Mouse (Mus musculus) spleen, adult 2 months (tissue): ENCODE data around the gene Trp53i11. TPM values are rescaled to one million over a fixed set of nuclear protein-coding genes. Genes with fewer than 3 reads are reported as not detected.

Source experiments
- DNase-seq, 2 experiments: peaks; one replicate each; pipeline versions ENCODE4 v3.0.0 to v3.0.0-alpha.2; 2012 to 2021; ENCODE audit warnings: low spot score in 2 of 2, low read depth in 1 of 2
- H3K27ac ChIP-seq: fragments of 200-500 bp; 2 replicates; pipeline ENCODE4 v1.5.1; 2012; ENCODE audit warnings: low read length, inconsistent platforms; ENCODE audit not compliant: insufficient read depth
- H3K27me3 ChIP-seq: fragments of 200-500 bp; 2 replicates; pipeline ENCODE4 v1.6.1; 2012; ENCODE audit warnings: mild to moderate bottlenecking, moderate library complexity, low read length, inconsistent platforms; ENCODE audit not compliant: control insufficient read depth, insufficient read depth
- H3K36me3 ChIP-seq: fragments of 200-500 bp; 2 replicates; pipeline ENCODE4 v1.6.1; 2012; ENCODE audit warnings: mild to moderate bottlenecking, low read length, inconsistent platforms; ENCODE audit not compliant: control insufficient read depth, insufficient read depth
- H3K4me1 ChIP-seq: fragments of 200-500 bp; 2 replicates; pipeline ENCODE4 v1.6.1; 2011; ENCODE audit warnings: inconsistent platforms; ENCODE audit not compliant: control insufficient read depth, insufficient read depth, insufficient read length
- H3K4me3 ChIP-seq: fragments of 200-500 bp; 2 replicates; pipeline ENCODE4 v1.5.1; 2011; ENCODE audit warnings: mild to moderate bottlenecking, inconsistent platforms; ENCODE audit not compliant: insufficient read depth, insufficient read length; ENCODE audit errors: extremely low read depth
- CTCF ChIP-seq: fragments of 200-500 bp; IDR thresholded peaks from 2 replicates; pipeline ENCODE4 v1.5.1; 2011; ENCODE audit warnings: mild to moderate bottlenecking, inconsistent platforms; ENCODE audit not compliant: insufficient read depth, insufficient read length, insufficient replicate concordance; ENCODE audit errors: extremely low read depth
- POLR2A ChIP-seq: fragments of 200-500 bp; IDR thresholded peaks from 2 replicates; pipeline ENCODE4 v1.6.1; 2011; ENCODE audit warnings: low read depth, low read length, inconsistent platforms
- WGBS: fragments of 180-500 bp; shearing (Covaris S2); methylation state at CpG from one replicate; pipeline ENCODE4 v1.1.7; 2018; 5-methylcytosine and 5-hydroxymethylcytosine counted together
- polyA plus RNA-seq: library from polyadenylated mRNA; depleted of rRNA; stranded (reverse); fragments of >200 nt; gene quantifications from 2 replicates; pipeline ENCODE4 v1.2.3, GENCODE M21; 2012

Gene Trp53i11
- polyA plus RNA-seq, 1 experiment, result 149 TPM

DNA sequence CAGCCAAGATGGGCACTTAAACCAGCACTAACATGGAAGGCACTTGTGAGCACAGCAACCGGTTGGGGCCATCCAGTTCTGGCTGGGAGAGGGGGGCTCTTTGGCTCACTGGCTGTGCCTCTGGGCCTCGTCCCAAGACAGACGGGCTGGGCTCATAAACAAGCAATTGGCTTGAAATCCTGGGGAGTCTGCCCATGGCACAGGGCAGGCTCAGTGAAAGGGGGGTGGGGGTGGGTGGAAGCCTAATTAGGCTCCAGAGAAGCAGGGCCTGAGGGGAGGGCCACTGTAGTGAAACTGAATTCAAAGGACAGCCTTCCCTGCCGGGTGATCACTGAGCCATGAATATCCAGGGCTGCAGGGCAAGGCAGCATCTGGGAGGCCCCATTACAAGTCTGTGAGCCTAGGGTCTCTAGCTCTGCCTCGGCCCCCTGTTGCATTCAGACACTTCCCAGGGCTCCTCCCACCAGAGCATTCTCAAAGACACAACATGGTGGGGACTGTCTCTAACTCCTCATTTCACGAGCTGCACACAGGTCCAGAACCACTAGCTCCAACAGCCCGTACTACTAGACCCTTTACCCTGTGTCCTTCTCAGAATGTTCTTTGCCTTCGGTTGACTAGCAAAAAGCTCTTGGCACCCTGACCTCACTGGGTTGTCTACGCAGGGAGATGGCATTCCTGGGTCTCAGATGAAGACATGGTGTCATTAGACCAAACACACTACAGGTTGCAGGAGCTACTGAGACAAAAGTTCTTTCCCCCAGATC is 40.5 kb downstream of the Trp53i11 start:
- no peaks in the 10 kb centered on the region for H3K27me3 ChIP-seq
- TF ChIP-seq CTCF (no peak), POLR2A (no peak)
- H3K4me1 ChIP-seq, result no peaks in the 10 kb centered on the region; the same call in 1 of the 2 replicates
- no peak overlapping the region for H3K27ac ChIP-seq
- 87% methylated on average over 9 of the region's 9 CpGs for WGBS
- H3K36me3 ChIP-seq, result no peaks in the 10 kb centered on the region
- no peak overlapping the region for H3K4me3 ChIP-seq
- no peak for DNase-seq

DNA sequence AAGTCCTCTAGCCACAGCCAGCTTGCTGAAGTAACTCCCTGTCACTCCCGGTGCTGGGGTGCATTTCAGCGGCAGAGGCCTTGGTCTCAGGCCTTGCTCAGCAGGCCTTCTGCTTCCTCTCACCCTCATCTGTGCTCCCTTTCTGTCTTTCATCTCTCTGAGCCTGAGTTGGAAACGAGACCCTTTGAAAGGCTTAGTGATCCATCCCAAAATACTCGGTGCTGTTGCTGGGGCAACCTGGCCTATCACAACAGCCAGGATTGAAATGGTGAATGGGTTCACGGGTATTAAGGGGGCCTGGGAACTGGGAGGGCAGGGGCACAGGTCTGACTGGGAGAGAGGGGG is 41.1 kb downstream of the Trp53i11 start:
- no peak for TF ChIP-seq CTCF
- no peak for TF ChIP-seq POLR2A
- no peak overlapping the region for H3K27ac ChIP-seq
- no peaks in the 10 kb centered on the region for H3K27me3 ChIP-seq
- H3K4me1 ChIP-seq, result no peaks in the 10 kb centered on the region
- DNase-seq, result no peak
- H3K36me3 ChIP-seq, result no peaks in the 10 kb centered on the region
- H3K4me3 ChIP-seq, result no peak overlapping the region
- WGBS, result 82% methylated on average over 5 of the region's 5 CpGs

DNA sequence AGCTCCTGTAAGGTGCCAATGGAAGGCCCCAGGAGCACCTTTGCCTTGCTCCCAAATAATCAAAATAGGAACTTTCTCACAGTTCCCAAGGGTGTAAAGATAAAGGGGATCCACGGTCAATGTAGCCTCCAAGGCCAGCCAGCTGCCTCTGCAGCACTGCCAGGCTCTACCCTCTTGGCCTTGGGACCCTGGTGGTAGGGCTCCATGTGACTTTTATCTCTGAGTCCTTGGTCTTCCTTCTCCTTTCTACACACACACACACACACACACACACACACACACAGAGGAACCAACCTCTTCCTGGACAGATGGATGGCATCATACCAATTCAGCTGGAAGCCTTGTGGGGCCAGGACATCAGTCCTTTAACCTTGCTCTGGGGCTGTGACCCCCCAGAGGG is 44.8 kb downstream of the Trp53i11 start:
- Histone ChIP-seq H3K4me3 (no peak overlapping the region), H3K36me3 (no peaks in the 10 kb centered on the region), H3K27me3 (no peaks in the 10 kb centered on the region), H3K4me1 (no peaks in the 10 kb centered on the region), H3K27ac (no peak overlapping the region)
- DNase-seq, result no peak
- TF ChIP-seq POLR2A (no peak), CTCF (no peak)
- 41% methylated on average over 1 of the region's 1 CpGs for WGBS

DNA sequence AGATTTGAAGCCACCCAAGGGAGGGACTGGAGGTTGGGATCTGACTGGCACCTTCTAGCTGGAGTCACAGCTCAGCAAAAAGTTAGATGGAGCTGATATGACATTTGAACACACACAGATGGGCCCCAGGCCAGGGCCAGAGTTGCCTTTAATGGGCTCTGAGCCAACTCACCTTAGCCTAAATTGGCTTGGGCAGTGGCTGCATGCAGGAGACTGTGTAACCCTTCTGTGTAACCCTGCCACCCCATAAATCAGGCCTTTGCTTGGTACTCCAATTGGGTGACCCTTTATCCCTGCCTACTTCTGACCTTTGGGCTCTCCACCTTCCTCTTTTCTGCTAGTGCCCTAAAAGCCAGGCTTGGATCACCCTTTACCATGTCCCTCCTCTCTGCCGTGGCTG is 49.7 kb downstream of the Trp53i11 start:
- Histone ChIP-seq H3K36me3 (no peaks in the 10 kb centered on the region), H3K4me1 (no peaks in the 10 kb centered on the region), H3K27me3 (no peaks in the 10 kb centered on the region), H3K27ac (no peak overlapping the region), H3K4me3 (no peak overlapping the region)
- DNase-seq, result no peak
- 59% methylated on average over 1 of the region's 1 CpGs for WGBS
- TF ChIP-seq CTCF, result no peak
- TF ChIP-seq POLR2A, result no peak

DNA sequence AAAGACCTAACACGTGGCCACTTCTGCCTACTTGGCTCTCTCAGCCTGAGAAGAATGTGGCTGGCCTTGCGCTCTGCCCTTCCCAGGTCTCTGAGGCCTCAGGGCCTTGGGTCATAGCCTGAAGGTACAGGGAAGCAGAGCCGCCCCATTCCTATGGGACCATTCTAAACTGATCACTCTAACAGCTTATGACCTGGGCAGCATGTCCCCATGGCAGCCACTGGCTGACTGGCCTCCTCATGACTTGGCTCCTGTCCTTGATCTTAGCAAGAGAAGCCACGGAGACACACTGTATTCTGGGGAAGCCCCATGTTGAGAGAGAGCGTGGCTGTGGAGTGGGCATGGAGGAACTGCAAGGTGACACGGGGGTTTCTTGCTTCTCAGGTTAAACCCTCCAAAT is 51.5 kb downstream of the Trp53i11 start:
- no peaks in the 10 kb centered on the region for H3K27me3 ChIP-seq
- TF ChIP-seq POLR2A, result no peak
- TF ChIP-seq CTCF, result no peak
- DNase-seq, result no peak
- no peak overlapping the region for H3K27ac ChIP-seq
- no peak overlapping the region for H3K4me3 ChIP-seq
- H3K36me3 ChIP-seq, result no peaks in the 10 kb centered on the region
- no peaks in the 10 kb centered on the region for H3K4me1 ChIP-seq
- 77% methylated on average over 6 of the region's 6 CpGs for WGBS

DNA sequence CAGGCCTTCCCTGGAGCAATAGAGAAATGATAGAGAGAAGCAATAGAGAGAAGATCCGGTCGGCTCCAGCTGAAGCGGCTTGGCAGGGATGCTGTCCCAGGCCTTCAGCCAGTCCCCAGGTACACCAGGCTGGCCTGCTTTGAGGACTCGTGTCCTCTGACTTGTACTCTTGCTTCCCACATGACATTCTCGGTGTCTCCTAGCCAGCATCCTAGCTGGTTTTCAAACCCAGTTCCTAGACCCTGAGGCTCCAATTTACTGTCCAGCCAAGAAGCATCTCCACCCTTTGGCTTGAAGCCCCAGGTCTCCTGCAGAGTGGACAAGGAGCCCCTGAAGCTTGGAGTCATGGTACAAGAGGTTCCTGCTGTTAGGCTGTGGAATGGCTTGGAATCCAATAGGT is 54.8 kb downstream of the Trp53i11 start:
- Histone ChIP-seq H3K4me1 (no peaks in the 10 kb centered on the region), H3K27me3 (no peaks in the 10 kb centered on the region), H3K4me3 (no peak overlapping the region), H3K27ac (no peak overlapping the region), H3K36me3 (no peaks in the 10 kb centered on the region)
- 87% methylated on average over 5 of the region's 5 CpGs for WGBS
- no peak for TF ChIP-seq POLR2A
- no peak for TF ChIP-seq CTCF
- DNase-seq, result no peak

DNA sequence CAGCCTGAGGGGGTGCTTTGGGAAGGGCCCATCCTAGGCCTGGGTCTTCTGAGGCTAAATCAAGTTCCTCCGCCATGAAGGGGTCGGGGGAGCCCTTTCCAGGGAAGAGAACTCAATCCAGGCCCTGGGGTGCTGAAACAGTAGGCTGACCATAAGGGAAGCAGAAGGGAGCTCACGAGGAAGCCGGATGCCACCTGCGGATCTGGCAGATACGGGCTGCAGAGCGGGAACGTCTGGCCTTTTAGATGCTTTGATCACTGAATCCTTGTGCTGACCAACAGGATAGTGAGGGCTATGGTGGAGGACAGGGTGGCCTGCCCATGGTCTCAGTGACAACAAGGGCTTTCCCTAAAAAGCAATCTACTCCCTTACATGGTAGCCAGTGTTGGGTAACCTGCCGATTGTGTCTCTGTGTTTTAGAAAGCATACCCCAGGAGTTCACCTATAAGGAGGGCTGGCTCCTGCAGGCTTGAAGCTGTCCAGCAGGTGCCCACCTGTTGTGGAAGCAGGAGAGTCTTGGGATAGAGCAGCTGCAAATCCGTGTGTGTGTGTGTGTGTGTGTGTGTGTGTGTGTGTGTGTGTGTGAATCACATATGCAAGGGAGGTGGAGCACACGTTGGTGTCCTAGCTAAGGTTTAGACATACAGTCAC is 56.2 kb downstream of the Trp53i11 start:
- no peaks in the 10 kb centered on the region for H3K4me1 ChIP-seq
- no peaks in the 10 kb centered on the region for H3K27me3 ChIP-seq
- no peak for DNase-seq
- H3K27ac ChIP-seq, result no peak overlapping the region
- no peak for TF ChIP-seq POLR2A
- TF ChIP-seq CTCF, result no peak
- WGBS, result 90% methylated on average over 11 of the region's 11 CpGs
- no peaks in the 10 kb centered on the region for H3K36me3 ChIP-seq
- H3K4me3 ChIP-seq, result no peak overlapping the region
